Mouse (Mus musculus) kidney, postnatal 36 days (tissue): ENCODE results near the gene Tmem131l.
A peak's percentile ranks its signal among the peaks of the same experiment; 100 is the strongest.

Source experiments
- DNase-seq, 2 experiments: peaks; one replicate each; pipeline ENCODE4 v3.0.0; 2021 to 2022; ENCODE audit warnings: mixed read lengths in 2 of 2

Gene Tmem131l

DNA sequence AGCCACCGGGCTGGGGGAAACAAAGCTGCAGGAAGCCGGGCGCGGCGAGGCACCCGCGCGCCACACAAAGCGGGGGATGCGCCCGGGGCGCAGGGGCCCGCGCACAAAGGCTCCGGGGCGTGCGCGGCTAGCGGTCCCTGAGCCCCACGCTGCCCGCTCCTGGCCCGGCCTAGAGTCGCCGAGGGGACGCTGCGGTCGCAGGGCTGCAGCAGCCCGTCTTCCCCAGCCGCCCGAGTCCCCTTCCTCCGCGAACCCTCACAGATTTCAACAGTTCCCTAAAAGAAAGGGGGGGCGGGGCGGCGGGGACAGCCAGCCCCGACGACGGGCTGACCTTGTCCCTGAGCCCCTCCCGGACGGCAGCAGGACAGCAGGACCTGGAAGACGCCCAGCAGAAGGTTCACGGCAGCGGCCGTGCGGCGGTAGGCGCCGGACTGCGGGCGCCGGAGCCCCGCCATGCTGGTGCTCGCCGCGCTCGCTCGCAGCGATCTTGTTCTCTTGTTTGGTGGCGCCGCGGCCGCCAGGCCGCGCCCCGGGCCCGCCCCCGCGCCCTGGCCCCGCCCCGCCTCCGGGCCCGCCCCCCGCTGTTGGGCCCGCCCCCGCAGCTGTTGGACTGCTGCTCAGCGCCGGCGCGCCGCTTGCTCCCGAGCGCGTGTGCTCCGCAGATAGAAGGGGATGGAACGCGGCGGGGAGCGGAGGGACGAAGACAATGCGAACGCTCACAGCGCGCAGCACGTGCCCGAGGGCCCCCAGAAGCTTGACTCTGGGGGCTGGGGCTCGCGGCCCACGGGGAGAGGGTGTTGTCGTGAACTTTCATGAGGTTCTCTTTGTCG, at the start of gene Tmem131l:
Tmem131l (minus strand) TSS at position 530 of the 830 bp plus-strand sequence.
- peak; percentile 69 to 88 for DNase-seq

DNA sequence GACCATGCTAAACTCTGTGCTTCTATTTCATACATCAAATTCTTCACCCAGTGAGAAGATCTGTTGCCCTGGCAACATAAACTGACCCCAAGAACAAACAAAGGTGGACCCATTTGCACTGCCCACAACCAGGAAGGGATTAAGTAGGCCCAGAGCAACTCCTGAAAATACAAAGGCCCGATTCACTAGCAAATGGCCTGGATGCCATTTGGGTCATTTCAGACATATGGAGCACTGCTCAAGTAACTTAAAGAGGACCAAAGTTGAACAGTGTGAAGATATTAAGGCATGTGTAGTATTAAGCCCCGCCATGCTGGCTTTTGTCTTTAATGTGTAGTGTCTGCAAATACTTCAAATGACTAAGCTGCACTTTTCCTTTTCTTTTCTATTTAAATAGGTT, 46.9 kb upstream of the Tmem131l start:
- no peak for DNase-seq

DNA sequence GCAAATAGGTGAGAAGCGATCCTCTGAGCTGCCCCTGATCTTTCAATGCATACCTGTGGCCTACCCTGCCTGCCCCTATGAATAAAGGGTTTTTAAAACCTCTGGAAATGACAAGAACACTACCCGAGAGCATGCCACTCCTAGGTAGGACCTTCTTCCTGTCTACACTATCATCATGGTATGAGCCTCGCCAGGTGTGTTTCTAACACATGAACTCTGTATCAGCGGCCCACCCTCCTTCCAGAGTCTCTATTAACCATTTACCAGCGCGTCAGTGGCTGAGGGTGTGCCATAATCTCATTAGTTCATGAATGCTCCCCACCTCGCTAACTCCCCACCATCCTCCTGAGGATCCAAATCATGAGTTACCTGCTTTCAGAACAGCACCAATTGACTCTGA, 46.4 kb upstream of the Tmem131l start:
- DNase-seq = no peak

DNA sequence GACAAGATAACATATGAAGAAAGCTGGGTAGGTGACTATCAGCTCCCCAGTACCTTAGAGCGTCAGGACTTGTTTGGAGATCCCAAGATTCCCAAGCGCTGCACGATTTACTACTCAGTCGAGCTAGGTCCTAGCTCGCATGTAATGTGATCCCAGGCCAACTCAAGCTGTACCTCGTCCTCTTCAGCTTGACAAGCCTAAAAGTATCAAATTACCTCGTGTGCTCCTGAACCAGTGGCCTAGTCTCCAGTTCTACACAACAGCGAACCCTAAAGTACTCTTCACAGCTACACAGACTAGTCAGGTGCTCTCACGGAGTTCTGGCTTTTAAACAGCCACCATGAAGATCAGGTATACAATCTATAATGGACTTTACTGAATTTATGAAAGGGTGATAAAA, 45.5 kb upstream of the Tmem131l start:
- no peak for DNase-seq

- DNase-seq = no peak
These were observed 41.3 kb upstream of the Tmem131l start for GRCm38 (mm10) chr3:84081208-84081722.

GRCm38 (mm10) chr3:84080074-84080473, 40.1 kb upstream of the Tmem131l start:
- DNase-seq = no peak

DNA sequence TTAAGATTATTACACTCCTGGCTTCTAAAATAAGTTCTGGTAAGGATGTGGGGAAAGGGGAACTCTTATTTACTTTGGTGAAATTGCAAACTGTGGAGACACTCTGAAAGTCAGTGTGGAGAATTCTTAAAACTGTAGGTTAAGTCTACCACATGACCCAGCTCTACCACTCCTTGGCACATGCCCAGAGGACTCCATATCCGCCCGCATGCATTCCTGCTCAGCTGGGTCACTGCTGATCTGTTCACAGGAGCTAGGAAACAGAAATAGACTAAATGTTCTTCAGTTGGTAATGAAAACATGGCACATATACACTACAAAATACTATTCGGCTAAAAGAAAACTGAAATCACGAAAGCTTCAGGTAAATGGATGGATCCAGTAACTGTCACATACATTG, 37.5 kb upstream of the Tmem131l start:
- DNase-seq = no peak

DNA sequence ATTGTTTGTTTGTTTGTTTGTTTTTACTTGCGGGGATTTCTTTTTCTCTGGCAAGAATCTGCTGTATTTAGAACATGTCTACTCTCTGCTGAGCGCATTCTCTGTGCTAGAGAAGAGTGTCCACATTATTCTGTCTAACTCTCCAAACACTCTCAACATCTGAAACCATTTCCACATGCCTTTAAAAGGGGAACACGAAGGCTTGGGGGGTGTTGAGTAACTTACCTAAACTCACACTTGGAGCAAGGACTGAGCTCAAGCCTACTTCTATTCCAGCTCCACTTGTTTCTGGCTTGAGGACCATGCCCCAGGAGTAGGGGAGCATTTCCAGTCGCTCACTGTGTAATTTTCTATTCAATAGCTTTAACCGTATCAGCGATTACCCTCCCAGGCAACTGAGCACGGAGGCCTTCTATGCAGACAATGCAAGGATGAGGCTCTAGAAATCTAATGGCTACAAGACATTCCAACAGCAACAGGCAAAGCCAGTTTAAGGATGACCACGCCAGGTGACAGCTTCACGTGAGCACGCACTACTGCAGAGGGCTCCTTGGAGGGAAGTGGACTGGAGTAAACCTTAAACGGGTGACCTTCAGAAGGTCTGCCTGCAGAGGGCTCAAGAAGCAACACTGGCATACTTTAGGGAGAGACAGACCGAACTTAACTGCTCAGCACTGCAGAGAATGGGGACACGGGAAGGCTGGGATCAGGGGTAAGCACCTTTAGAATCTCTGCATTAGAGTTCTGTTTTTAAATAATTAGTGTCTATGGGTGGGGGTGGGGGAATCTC, 36.8 kb upstream of the Tmem131l start:
- no peak for DNase-seq

DNA sequence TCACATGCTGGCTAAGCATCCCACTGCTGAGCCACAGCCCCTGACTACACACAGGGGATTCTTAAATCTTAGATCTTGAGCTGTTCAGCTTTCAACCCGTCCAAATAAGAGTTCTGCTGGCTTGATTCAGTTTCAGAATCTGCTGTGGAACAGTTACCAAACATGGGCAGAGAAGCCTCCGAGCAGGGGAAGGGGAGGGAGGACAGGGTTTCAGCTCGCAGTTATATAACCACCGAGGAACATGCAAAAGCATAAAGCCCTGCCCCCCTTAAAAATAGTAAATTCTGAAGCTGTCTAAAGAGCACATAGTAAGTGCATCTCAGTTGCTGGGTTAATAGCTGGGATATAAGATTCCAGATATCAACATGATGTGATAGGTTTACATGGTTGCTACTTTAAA, 35.5 kb upstream of the Tmem131l start:
- DNase-seq = no peak

GRCm38 (mm10) chr3:84074777-84075176, 34.8 kb upstream of the Tmem131l start:
- DNase-seq = no peak

DNA sequence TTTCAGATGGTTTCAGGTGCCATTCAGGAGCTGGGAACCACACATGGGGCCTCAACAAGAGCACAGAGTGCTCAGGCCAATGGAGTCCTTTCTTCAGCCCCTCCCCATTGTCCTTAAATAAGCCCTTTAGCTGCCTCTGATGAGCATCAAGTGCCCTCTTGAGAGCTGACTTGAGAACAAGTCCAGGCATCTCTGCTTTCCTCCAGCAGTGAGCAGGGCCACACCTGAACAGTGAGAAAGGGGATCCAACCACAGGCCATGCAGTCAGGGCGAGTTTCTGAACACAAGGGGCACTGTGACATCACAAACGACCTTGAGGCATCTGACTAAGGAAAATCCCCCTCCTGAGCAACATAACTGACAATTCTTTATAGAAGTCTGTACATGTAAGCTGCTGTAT, 31.7 kb upstream of the Tmem131l start:
- no peak for DNase-seq

DNA sequence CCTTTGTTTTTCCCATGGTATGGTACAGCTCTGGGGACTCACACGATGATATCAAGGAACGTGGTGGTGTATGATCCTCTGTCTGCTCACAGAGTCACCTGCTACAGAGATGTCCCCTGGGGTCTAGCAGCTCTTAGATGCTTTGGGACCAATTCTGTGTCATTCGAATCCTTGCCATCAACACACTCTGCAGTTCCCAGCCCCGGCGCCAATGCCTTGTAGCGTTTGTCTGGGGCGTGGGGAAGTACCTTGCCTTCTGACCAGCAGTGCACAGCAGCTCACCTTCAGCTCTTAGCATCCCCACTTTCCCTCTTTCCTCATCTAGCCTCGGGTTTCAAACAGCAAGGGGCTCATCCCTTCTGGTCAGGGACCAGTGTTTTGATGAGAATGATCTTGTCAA, 30.8 kb upstream of the Tmem131l start:
- no peak for DNase-seq

GRCm38 (mm10) chr3:84068831-84069709, 29.1 kb upstream of the Tmem131l start:
- DNase-seq = no peak

DNA sequence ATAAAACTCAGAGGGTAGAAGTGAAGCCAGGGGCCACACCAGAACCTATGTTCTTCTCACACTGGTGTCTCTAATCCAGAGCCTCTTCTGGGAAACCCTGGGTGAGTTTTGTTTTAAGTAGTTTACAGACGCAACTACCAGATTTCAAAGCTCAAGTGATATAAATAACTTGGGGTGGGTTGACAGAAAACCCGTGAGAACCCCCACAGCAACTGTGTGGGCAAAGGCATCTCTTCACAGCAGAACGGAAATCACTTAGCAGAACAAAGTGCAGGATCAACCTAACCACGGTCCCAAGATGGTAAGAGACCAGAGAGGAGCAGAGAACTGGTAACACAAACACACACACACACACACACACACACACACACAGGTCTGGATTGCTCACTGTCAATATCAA, 25.9 kb upstream of the Tmem131l start:
- DNase-seq = no peak

GRCm38 (mm10) chr3:84063369-84063914, 23.5 kb upstream of the Tmem131l start:
- DNase-seq = no peak

- no peak for DNase-seq
These were observed 21.8 kb upstream of the Tmem131l start for GRCm38 (mm10) chr3:84061523-84062453.

GRCm38 (mm10) chr3:84060946-84061345, 21.0 kb upstream of the Tmem131l start:
- no peak for DNase-seq

GRCm38 (mm10) chr3:84060128-84060527, 20.2 kb upstream of the Tmem131l start:
- DNase-seq = no peak

GRCm38 (mm10) chr3:84059676-84060075, 19.7 kb upstream of the Tmem131l start:
- no peak for DNase-seq

DNA sequence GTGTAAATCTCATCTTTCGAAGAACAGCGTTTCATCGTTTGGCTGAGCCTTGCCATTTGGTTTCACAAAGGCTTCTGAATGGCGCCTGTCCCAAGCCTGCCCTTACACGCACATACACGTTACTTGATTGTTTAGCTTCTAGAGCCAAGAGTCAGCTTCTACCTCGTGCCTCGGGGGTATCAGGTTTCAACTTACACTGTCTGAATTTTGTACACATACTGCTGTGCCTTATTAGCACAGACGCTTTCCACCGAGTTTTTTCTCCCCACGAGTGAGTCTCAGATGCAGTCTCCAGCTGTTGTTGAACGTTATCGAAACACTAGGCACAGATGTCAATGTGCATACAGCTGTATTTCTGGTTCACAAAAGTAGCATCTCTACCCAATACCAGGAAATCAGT, 19.3 kb upstream of the Tmem131l start:
- no peak for DNase-seq

DNA sequence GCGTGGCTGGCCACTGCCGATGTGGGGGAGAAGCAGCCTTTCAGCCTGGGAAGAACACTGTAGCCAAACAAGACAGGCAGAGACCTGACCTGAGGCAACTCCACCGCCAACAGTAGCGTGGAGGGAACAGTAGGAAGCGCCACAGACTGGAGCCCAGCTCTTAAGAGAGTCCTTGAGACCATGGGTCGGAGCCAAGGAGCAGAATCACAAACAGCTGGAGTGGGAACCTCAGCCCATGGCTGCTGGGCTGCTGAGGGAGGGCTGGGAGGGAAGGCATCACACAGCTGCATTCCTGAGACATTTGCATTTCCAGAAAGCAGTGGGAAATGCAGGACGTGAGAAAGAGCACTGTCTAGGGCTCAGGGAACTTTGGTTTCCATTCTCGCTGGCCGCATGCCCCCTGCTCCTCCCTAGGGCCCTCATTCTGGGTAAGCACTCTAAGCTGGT, 8.8 kb upstream of the Tmem131l start:
- no peak for DNase-seq
